In the genomic region with DNA sequence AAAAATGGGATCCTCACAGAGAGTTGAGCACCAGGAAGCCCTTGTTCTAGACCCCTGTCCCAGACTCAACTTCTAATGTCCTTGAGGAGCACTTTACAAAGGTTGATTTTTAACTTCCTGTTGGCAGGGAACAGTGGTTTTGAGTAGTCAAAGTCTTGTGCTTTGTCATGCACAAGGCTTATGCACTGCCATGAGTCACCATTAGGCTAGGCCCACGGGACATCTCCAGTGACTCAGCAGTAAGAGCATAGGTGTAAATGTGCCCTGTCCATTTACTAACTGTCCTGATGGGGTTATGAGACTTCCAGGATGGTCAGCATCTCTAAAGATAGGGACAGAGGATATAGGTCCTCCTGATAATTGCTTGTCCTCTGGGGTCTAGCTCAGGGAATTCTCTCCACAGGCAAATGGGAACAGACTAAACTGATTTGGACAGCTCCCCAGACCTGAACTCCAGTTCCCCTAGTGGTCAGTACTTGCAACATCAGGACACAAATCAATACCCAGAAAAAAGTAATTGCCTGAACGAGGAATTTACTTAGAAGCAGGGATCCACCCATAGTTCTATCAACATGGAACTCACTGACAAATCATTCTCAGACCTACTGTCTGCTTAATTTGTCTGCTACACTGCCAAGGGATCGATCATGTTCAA, we compare ENCODE assay signal across 34 mouse cellular contexts. TPM values are rescaled to one million over a fixed set of nuclear protein-coding genes. Genes with fewer than 3 reads are reported as not detected.
DNase-seq lines count a peak whose midpoint lies in the region; ATAC-seq and TF ChIP-seq lines count a peak whose summit lies in the region.
"Had no signal": no experiment of that assay in that cellular context is flagged by ENCODE, and none has a peak within 500 bp of the region (broad histone marks: within the 10 kb centered on the region; RNA-seq: fewer than 3 reads in every experiment).

No protein-coding gene starts in this region.

- no peaks in the 10 kb centered on the region for H3K36me3 ChIP-seq in G1E (replicated peaks)
- H3K36me3 ChIP-seq: forebrain, embryonic 10.5 days; heart, embryonic 12.5 days; neural tube, embryonic 15.5 days had no signal

- no peaks in the 10 kb centered on the region for H3K9me3 ChIP-seq in G1E (replicated peaks)

- H3K27me3 ChIP-seq in G1E (ENCODE audit: insufficient read depth, low read length) = no peaks in the 10 kb centered on the region
- H3K27me3 ChIP-seq: heart, embryonic 12.5 days; neural tube, embryonic 15.5 days had no signal

- DNase-seq in 3134 (ENCODE audit: extremely low read depth, insufficient read length, low spot score) (peak; percentile 34), 3T3-L1 (ENCODE audit: low read depth, low spot score) (peak; percentile 11), G1E (ENCODE audit: low spot score) (no peak)
- DNase-seq in brain, embryonic 14.5 days (ENCODE audit: low read depth) = no peak
- DNase-seq in ovary, postnatal 36 days (ENCODE audit: low spot score) = no peak
- no peak for DNase-seq in testis, postnatal 10 days (ENCODE audit: low spot score)
- no peak for DNase-seq in layer of hippocampus, adult 18-20 months (ENCODE audit: low spot score in 2 of 2)
- DNase-seq: adrenal gland, postnatal 25 days; cerebellum, adult 9-11 months; gastrocnemius, postnatal 14 days; heart, adult 11 months; heart, postnatal 10 days; kidney, adult 11 months; kidney, postnatal 10 days; lung, postnatal 14 days; thymus, postnatal 25 days had no signal

- H3K4me1 ChIP-seq in G1E (ENCODE audit: insufficient read depth, low read depth, low read length) = no peaks in the 10 kb centered on the region
- H3K4me1 ChIP-seq: forebrain, embryonic 10.5 days; heart, embryonic 12.5 days; neural tube, embryonic 15.5 days had no signal

- no peak for TF ChIP-seq POLR2A in brain, embryonic 14.5 days (IDR thresholded peaks at IDR 0.05; ENCODE audit: borderline replicate concordance, extremely low read depth, insufficient read depth, insufficient read length, poor library complexity, severe bottlenecking)

- ATAC-seq in G1E (ENCODE audit: extremely low read depth, insufficient number of reproducible peaks, low FRiP score, poor library complexity, severe bottlenecking) = peak; percentile 68
- ATAC-seq: CD4-positive, CD25-positive, alpha-beta regulatory T cell, adult 4 months; forebrain, embryonic 16.5 days; hindbrain, postnatal 0 days had no signal

- peak; percentile 38; the same call in 1 of the 2 replicates for TF ChIP-seq CTCF in G1E (IDR thresholded peaks at IDR 0.05; ENCODE audit: low read depth, low read length)
- 0 out of 2 replicates have a peak, but pooled peaks have one; percentile 2 for TF ChIP-seq CTCF in brain, embryonic 14.5 days (IDR thresholded peaks at IDR 0.05; ENCODE audit: borderline replicate concordance, extremely low read depth, insufficient read depth, insufficient read length)

- H3K4me3 ChIP-seq in G1E (ENCODE audit: low read depth, low read length) = no peak overlapping the region
- H3K4me3 ChIP-seq: forebrain, embryonic 10.5 days; heart, embryonic 12.5 days; layer of hippocampus, adult 2 months; neural tube, embryonic 15.5 days had no signal

RNA-seq across cellular contexts. Expression of gene Psg29, which starts 2.4 kb away (rescaled TPM):
- not detected in 2 replicates for total RNA-seq in G1E (2014; fragmentation: Nextera tagmentation)
- 0.06 and 0.11 TPM in 2 replicates for total RNA-seq in G1E (2017)
- polyA plus RNA-seq in G1E (2012) = not detected in 2 replicates
- polyA plus RNA-seq in brain, embryonic 14.5 days (2012; rRNA removed) = 0.14 and 0.16 TPM in 2 replicates
- not detected for total RNA-seq in layer of hippocampus, adult 18-20 months (2021)
- total RNA-seq: adrenal gland, postnatal 25 days; common myeloid progenitor, adult 5-6 weeks; gastrocnemius, postnatal 14 days; heart, postnatal 10 days; layer of hippocampus, adult 2 months; left cerebral cortex, postnatal 10 days; liver, adult 2 months; megakaryocyte progenitor cell, adult 5-6 weeks; midbrain, postnatal 0 days had no signal
- polyA plus RNA-seq: CD4-positive, CD25-positive, alpha-beta regulatory T cell, adult 4 months; forebrain, embryonic 10.5 days; forebrain, embryonic 16.5 days; heart, embryonic 12.5 days; hindbrain, embryonic 11.5 days; hindbrain, postnatal 0 days; limb, embryonic 11.5 days; liver, adult 2 months; liver, embryonic 16.5 days; midbrain, embryonic 11.5 days; midbrain, postnatal 0 days; neural tube, embryonic 15.5 days; stomach, embryonic 14.5 days had no signal

RNA-seq across cellular contexts. Expression of gene Ceacam3, which starts 55.6 kb away (rescaled TPM):
- total RNA-seq in G1E (2014; fragmentation: Nextera tagmentation) (not detected in 2 replicates), G1E (2017) (0.29 and 0.44 TPM in 2 replicates)
- polyA plus RNA-seq in G1E (2012) = 0.02 TPM in 1 of 2 replicates, not detected in the other
- polyA plus RNA-seq in brain, embryonic 14.5 days (2012; rRNA removed) = 0.05 and 0.10 TPM in 2 replicates
- not detected for total RNA-seq in layer of hippocampus, adult 18-20 months (2021)
- total RNA-seq: adrenal gland, postnatal 25 days; common myeloid progenitor, adult 5-6 weeks; gastrocnemius, postnatal 14 days; heart, postnatal 10 days; layer of hippocampus, adult 2 months; layer of hippocampus, postnatal 25 days; liver, adult 2 months; megakaryocyte progenitor cell, adult 5-6 weeks; midbrain, postnatal 0 days had no signal
- polyA plus RNA-seq: CD4-positive, CD25-positive, alpha-beta regulatory T cell, adult 4 months; forebrain, embryonic 10.5 days; forebrain, embryonic 16.5 days; heart, embryonic 12.5 days; hindbrain, embryonic 11.5 days; limb, embryonic 11.5 days; liver, adult 2 months; midbrain, embryonic 11.5 days; neural tube, embryonic 15.5 days; stomach, embryonic 14.5 days had no signal

Comparison
In these comparisons a context has a peak if more than half of its experiments do, and no peak if none do; other contexts are left out.
1. DNase-seq: peak in 3134 (single experiment) and 3T3-L1 (single experiment); none in G1E (single experiment), brain, embryonic 14.5 days (single experiment), ovary, postnatal 36 days (single experiment), testis, postnatal 10 days (single experiment) and layer of hippocampus, adult 18-20 months (0 of 2).